Mouse (Mus musculus): ENCODE results near the gene Utrn. TPM values are rescaled to one million over a fixed set of nuclear protein-coding genes. Genes with fewer than 3 reads are reported as not detected.

Utrn gene
- total and polyA plus RNA-seq, 3 experiments, result 18.8 to 68.1 (median 61.8) TPM

- H3K27ac ChIP-seq, result no peak overlapping the region
- H3K4me1 ChIP-seq (ENCODE audit: control insufficient read depth, insufficient read depth, low read length), result peaks cover 8% of the 10 kb centered on the region
- WGBS, result 69% methylated on average over 3 of the region's 3 CpGs
- H3K27me3 ChIP-seq (ENCODE audit: control insufficient read depth, insufficient read depth, low read length), result no peaks in the 10 kb centered on the region
- no peak for DNase-seq
- no peaks in the 10 kb centered on the region for H3K79me2 ChIP-seq (replicated peaks; ENCODE audit: control insufficient read depth, insufficient read depth, low read length)
- intact Hi-C loops (cut with DNase I), result loop anchor here (5.0 kb wide), 1 partner anchor 34 kb away; no protein-coding TSS in a partner anchor
- TF ChIP-seq EP300 (IDR thresholded peaks at IDR 0.05; ENCODE audit: insufficient read depth, low read depth, low read length) (no peak), POLR2A (IDR thresholded peaks at IDR 0.05; ENCODE audit: insufficient read depth, low read depth, low read length) (no peak), CTCF (IDR thresholded peaks at IDR 0.05) (no peak)
- H3K9ac ChIP-seq (ENCODE audit: low read depth, low read length), result no peak overlapping the region
- peaks cover 7% of the 10 kb centered on the region; the same call in 1 of the 2 replicates for H3K36me3 ChIP-seq (ENCODE audit: control insufficient read depth, insufficient read depth, low read length)
- H3K4me3 ChIP-seq, result no peak overlapping the region
Measured at GRCm38 (mm10) chr10:12703526-12703925, 165.6 kb downstream of the Utrn start.

GRCm38 (mm10) chr10:12702140-12702539 lies 167.0 kb downstream of the Utrn start:
- TF ChIP-seq EP300 (IDR thresholded peaks at IDR 0.05; ENCODE audit: insufficient read depth, low read depth, low read length) (no peak), POLR2A (IDR thresholded peaks at IDR 0.05; ENCODE audit: insufficient read depth, low read depth, low read length) (no peak), CTCF (IDR thresholded peaks at IDR 0.05) (no peak)
- WGBS, result 73% methylated on average over 4 of the region's 4 CpGs
- intact Hi-C loops (cut with DNase I), result loop anchor here (5.0 kb wide), 1 partner anchor 35 kb away; no protein-coding TSS in a partner anchor
- Histone ChIP-seq H3K4me1 (ENCODE audit: control insufficient read depth, insufficient read depth, low read length) (peaks cover 8% of the 10 kb centered on the region), H3K27ac (no peak overlapping the region), H3K9ac (ENCODE audit: low read depth, low read length) (no peak overlapping the region), H3K79me2 (replicated peaks; ENCODE audit: control insufficient read depth, insufficient read depth, low read length) (no peaks in the 10 kb centered on the region), H3K4me3 (no peak overlapping the region), H3K36me3 (ENCODE audit: control insufficient read depth, insufficient read depth, low read length) (peaks cover 7% of the 10 kb centered on the region; the same call in 1 of the 2 replicates), H3K27me3 (ENCODE audit: control insufficient read depth, insufficient read depth, low read length) (no peaks in the 10 kb centered on the region)
- no peak for DNase-seq

GRCm38 (mm10) chr10:12701694-12702093 lies 167.5 kb downstream of the Utrn start:
- TF ChIP-seq POLR2A (IDR thresholded peaks at IDR 0.05; ENCODE audit: insufficient read depth, low read depth, low read length) (no peak), CTCF (IDR thresholded peaks at IDR 0.05) (peak; percentile 35), EP300 (IDR thresholded peaks at IDR 0.05; ENCODE audit: insufficient read depth, low read depth, low read length) (no peak)
- DNase-seq, result no peak
- Histone ChIP-seq H3K27me3 (ENCODE audit: control insufficient read depth, insufficient read depth, low read length) (no peaks in the 10 kb centered on the region), H3K27ac (no peak overlapping the region), H3K4me3 (no peak overlapping the region), H3K79me2 (replicated peaks; ENCODE audit: control insufficient read depth, insufficient read depth, low read length) (no peaks in the 10 kb centered on the region), H3K4me1 (ENCODE audit: control insufficient read depth, insufficient read depth, low read length) (peaks cover 8% of the 10 kb centered on the region), H3K9ac (ENCODE audit: low read depth, low read length) (no peak overlapping the region), H3K36me3 (ENCODE audit: control insufficient read depth, insufficient read depth, low read length) (peaks cover 7% of the 10 kb centered on the region)
- intact Hi-C loops (cut with DNase I), result loop anchor here (5.0 kb wide), 1 partner anchor 36 kb away; no protein-coding TSS in a partner anchor
- 22% methylated on average over 7 of the region's 7 CpGs for WGBS

GRCm38 (mm10) chr10:12700576-12700975 lies 168.6 kb downstream of the Utrn start:
- WGBS, result 82% methylated on average over 3 of the region's 3 CpGs
- no peak for DNase-seq
- no peaks in the 10 kb centered on the region for H3K27me3 ChIP-seq (ENCODE audit: control insufficient read depth, insufficient read depth, low read length)
- H3K9ac ChIP-seq (ENCODE audit: low read depth, low read length), result no peak overlapping the region
- no peak overlapping the region for H3K4me3 ChIP-seq
- H3K79me2 ChIP-seq (replicated peaks; ENCODE audit: control insufficient read depth, insufficient read depth, low read length), result no peaks in the 10 kb centered on the region
- peaks cover 5% of the 10 kb centered on the region for H3K36me3 ChIP-seq (ENCODE audit: control insufficient read depth, insufficient read depth, low read length)
- peaks cover 8% of the 10 kb centered on the region for H3K4me1 ChIP-seq (ENCODE audit: control insufficient read depth, insufficient read depth, low read length)
- intact Hi-C loops (cut with DNase I), result loop anchor here (5.0 kb wide), 1 partner anchor 37 kb away; no protein-coding TSS in a partner anchor
- no peak overlapping the region for H3K27ac ChIP-seq
- TF ChIP-seq POLR2A (IDR thresholded peaks at IDR 0.05; ENCODE audit: insufficient read depth, low read depth, low read length), result no peak
- peak; percentile 66 for TF ChIP-seq CTCF (IDR thresholded peaks at IDR 0.05)

- no peak overlapping the region for H3K27ac ChIP-seq
- DNase-seq, result no peak
- intact Hi-C loops (cut with DNase I), result no loop called here
- 82% methylated on average over 3 of the region's 3 CpGs for WGBS
- no peak overlapping the region for H3K4me3 ChIP-seq
- no peaks in the 10 kb centered on the region for H3K27me3 ChIP-seq (ENCODE audit: control insufficient read depth, insufficient read depth, low read length)
- no peaks in the 10 kb centered on the region for H3K79me2 ChIP-seq (replicated peaks; ENCODE audit: control insufficient read depth, insufficient read depth, low read length)
- no peak overlapping the region for H3K9ac ChIP-seq (ENCODE audit: low read depth, low read length)
- H3K4me1 ChIP-seq (ENCODE audit: control insufficient read depth, insufficient read depth, low read length), result peaks cover 6% of the 10 kb centered on the region
- TF ChIP-seq CTCF (IDR thresholded peaks at IDR 0.05), result no peak
- TF ChIP-seq POLR2A (IDR thresholded peaks at IDR 0.05; ENCODE audit: insufficient read depth, low read depth, low read length), result no peak
- no peak for TF ChIP-seq EP300 (IDR thresholded peaks at IDR 0.05; ENCODE audit: insufficient read depth, low read depth, low read length)
- H3K36me3 ChIP-seq (ENCODE audit: control insufficient read depth, insufficient read depth, low read length), result peaks cover 4% of the 10 kb centered on the region
Measured at GRCm38 (mm10) chr10:12697902-12698301, 171.3 kb downstream of the Utrn start.

- no peaks in the 10 kb centered on the region for H3K27me3 ChIP-seq (ENCODE audit: control insufficient read depth, insufficient read depth, low read length)
- H3K27ac ChIP-seq, result no peak overlapping the region
- TF ChIP-seq CTCF (IDR thresholded peaks at IDR 0.05) (no peak), EP300 (IDR thresholded peaks at IDR 0.05; ENCODE audit: insufficient read depth, low read depth, low read length) (no peak), POLR2A (IDR thresholded peaks at IDR 0.05; ENCODE audit: insufficient read depth, low read depth, low read length) (no peak)
- no peaks in the 10 kb centered on the region for H3K79me2 ChIP-seq (replicated peaks; ENCODE audit: control insufficient read depth, insufficient read depth, low read length)
- DNase-seq, result no peak
- no peak overlapping the region for H3K9ac ChIP-seq (ENCODE audit: low read depth, low read length)
- H3K36me3 ChIP-seq (ENCODE audit: control insufficient read depth, insufficient read depth, low read length), result peaks cover 4% of the 10 kb centered on the region
- whole genome bisulfite sequencing, result 61% methylated on average over 6 of the region's 6 CpGs
- intact Hi-C loops (cut with DNase I), result no loop called here
- H3K4me1 ChIP-seq (ENCODE audit: control insufficient read depth, insufficient read depth, low read length), result peaks cover under 1% of the 10 kb centered on the region
- H3K4me3 ChIP-seq, result no peak overlapping the region
Measured at GRCm38 (mm10) chr10:12696704-12697103, 172.5 kb downstream of the Utrn start.
